Mouse (Mus musculus) ES-E14 (cell line): ENCODE measurements around the gene Supt20. TPM values are rescaled to one million over a fixed set of nuclear protein-coding genes. Genes with fewer than 3 reads are reported as not detected.

Source experiments
- DNase-seq: peaks from one replicate; pipeline ENCODE4 v3.0.0-alpha.2; 2013; ENCODE audit warnings: low read depth, low spot score
- H3K27ac ChIP-seq: 2 replicates; pipeline ENCODE4 v1.5.1; 2012; ENCODE audit warnings: low read depth, mild to moderate bottlenecking, low read length, moderate library complexity, mixed read lengths; ENCODE audit not compliant: poor library complexity, insufficient read depth, severe bottlenecking
- H3K36me3 ChIP-seq: 2 replicates; pipeline ENCODE4 v1.6.1; 2012; ENCODE audit warnings: mild to moderate bottlenecking, low read length, moderate library complexity, mixed read lengths; ENCODE audit not compliant: control insufficient read depth, poor library complexity, insufficient read depth, severe bottlenecking
- H3K4me1 ChIP-seq, 2 experiments: fragments of 150-350 bp in 1 of 2; sonication (generic) in 1 of 2; 2 replicates each; pipeline ENCODE4 v1.6.1; 2012; ENCODE audit warnings: low read length in 2 of 2, mild to moderate bottlenecking in 1 of 2, mixed read lengths in 1 of 2; ENCODE audit not compliant: control insufficient read depth in 2 of 2, insufficient read depth in 2 of 2, poor library complexity in 1 of 2
- H3K4me3 ChIP-seq, 2 experiments: fragments of 150-350 bp in 1 of 2; sonication (generic) in 1 of 2; 2 replicates each; pipeline ENCODE4 v1.5.1; 2012; ENCODE audit warnings: low read length in 2 of 2, low read depth in 1 of 2, mild to moderate bottlenecking in 1 of 2, mixed read lengths in 1 of 2; ENCODE audit not compliant: insufficient read depth in 1 of 2, poor library complexity in 1 of 2, severe bottlenecking in 1 of 2
- H3K9ac ChIP-seq: 2 replicates; pipeline ENCODE4 v1.6.1; 2012; ENCODE audit warnings: low read depth, mild to moderate bottlenecking, low read length, mixed read lengths; ENCODE audit not compliant: poor library complexity, insufficient read depth, severe bottlenecking
- H3K9me3 ChIP-seq: fragments of 150-350 bp; sonication (generic); 2 replicates; pipeline ENCODE4 v1.6.1; 2012; ENCODE audit warnings: low read depth, mild to moderate bottlenecking, low read length; ENCODE audit not compliant: control insufficient read depth, insufficient read depth
- CHD2 ChIP-seq: IDR thresholded peaks from 2 replicates; pipeline ENCODE4 v1.6.1; 2014; ENCODE audit warnings: mild to moderate bottlenecking, low read depth, low read length, inconsistent platforms
- HCFC1 ChIP-seq: IDR thresholded peaks from 2 replicates; pipeline ENCODE4 v1.6.1; 2012; ENCODE audit warnings: low read length, inconsistent platforms, borderline replicate concordance; ENCODE audit not compliant: insufficient read depth
- MAFK ChIP-seq: IDR thresholded peaks from 2 replicates; pipeline ENCODE4 v1.6.1; 2014; ENCODE audit warnings: mild to moderate bottlenecking, low read depth, low read length, inconsistent platforms; ENCODE audit not compliant: insufficient read depth
- ZC3H11A ChIP-seq: IDR thresholded peaks from 2 replicates; pipeline ENCODE4 v1.6.1; 2012; ENCODE audit warnings: low read depth, mild to moderate bottlenecking, inconsistent platforms, low read length, borderline replicate concordance
- ZNF384 ChIP-seq: IDR thresholded peaks from 2 replicates; pipeline ENCODE4 v1.6.1; 2012; ENCODE audit warnings: low read depth, low read length, inconsistent platforms
- in situ Hi-C, 2 experiments: fragments of 600-800 bp; cut with MboI; formaldehyde crosslinking; loops; one replicate each; pipeline ENCODE4 v1.15.1; 2025; ENCODE audit warnings: low sequenced_read_pairs in 2 of 2, inconsistent platforms in 1 of 2; ENCODE audit not compliant: unreplicated experiment in 2 of 2
- total RNA-seq: library from RNA; depleted of rRNA; stranded (reverse); fragments of 300-350 nt; gene quantifications from 2 replicates; pipeline ENCODE4 v1.2.3, GENCODE M21; 2012

Supt20 gene
- total RNA-seq, 1 experiment = 56.4 TPM

DNA sequence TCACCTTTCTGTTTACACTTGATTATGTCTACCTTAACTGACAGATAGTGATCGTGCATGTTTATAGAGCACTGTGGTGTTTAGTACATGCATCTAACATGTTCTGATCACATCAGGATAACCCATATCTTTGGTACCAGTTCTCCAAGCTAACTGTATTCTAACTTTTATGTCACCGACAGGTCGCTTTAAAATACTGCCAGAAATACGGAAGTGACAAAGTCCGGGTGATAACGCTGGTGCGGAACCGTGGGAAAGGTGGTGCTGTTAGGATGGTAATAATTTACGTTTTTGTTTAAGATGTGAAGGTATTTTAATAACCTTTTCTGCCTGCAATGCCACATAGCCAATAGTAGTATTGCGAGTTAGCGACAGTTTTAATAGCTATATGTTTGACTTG, 49.4 kb downstream of the Supt20 start:
- H3K9me3 ChIP-seq = no peaks in the 10 kb centered on the region
- in situ Hi-C loops = no loop called here
- no peak overlapping the region for H3K27ac ChIP-seq
- H3K9ac ChIP-seq = no peak overlapping the region
- H3K4me3 ChIP-seq = no peak overlapping the region
- TF ChIP-seq MAFK (no peak), HCFC1 (no peak), ZNF384 (no peak), CHD2 (no peak), ZC3H11A (no peak)
- H3K4me1 ChIP-seq = peaks cover 0 to 3% of the 10 kb centered on the region in 2 experiments; a peak in 1 of 4 replicates
- peaks cover 37% of the 10 kb centered on the region for H3K36me3 ChIP-seq
- DNase-seq = no peak

DNA sequence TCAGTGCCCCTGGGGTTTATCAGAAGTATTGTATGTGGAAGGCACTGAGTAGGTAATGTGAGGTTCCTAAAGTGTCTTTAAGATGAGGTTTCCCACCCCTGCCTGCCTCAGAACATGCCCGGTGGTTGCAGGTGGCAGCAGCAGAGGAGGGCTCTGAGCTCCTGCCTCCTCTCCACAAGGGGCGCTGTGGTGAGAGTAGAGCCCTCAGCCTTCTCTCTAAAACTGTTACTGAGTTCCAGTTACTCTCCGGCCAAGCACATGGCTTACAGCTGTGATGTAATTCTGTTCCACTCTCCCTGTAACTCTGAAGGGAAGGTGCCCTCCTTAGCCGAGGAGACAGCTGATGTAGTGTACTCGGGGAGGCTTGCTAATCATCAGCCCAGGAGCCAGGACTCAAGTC, 53.2 kb downstream of the Supt20 start:
- Histone ChIP-seq H3K4me1 (peaks cover 0 to 3% of the 10 kb centered on the region in 2 experiments; a peak in 1 of 4 replicates), H3K9ac (peak overlapping the region; percentile 63), H3K4me3 (no peak overlapping the region), H3K36me3 (peaks cover 53% of the 10 kb centered on the region), H3K27ac (no peak overlapping the region), H3K9me3 (no peaks in the 10 kb centered on the region)
- in situ Hi-C loops = no loop called here
- TF ChIP-seq ZC3H11A = no peak
- TF ChIP-seq CHD2 = no peak
- TF ChIP-seq MAFK = no peak
- no peak for TF ChIP-seq ZNF384
- TF ChIP-seq HCFC1 = no peak
- DNase-seq = no peak

DNA sequence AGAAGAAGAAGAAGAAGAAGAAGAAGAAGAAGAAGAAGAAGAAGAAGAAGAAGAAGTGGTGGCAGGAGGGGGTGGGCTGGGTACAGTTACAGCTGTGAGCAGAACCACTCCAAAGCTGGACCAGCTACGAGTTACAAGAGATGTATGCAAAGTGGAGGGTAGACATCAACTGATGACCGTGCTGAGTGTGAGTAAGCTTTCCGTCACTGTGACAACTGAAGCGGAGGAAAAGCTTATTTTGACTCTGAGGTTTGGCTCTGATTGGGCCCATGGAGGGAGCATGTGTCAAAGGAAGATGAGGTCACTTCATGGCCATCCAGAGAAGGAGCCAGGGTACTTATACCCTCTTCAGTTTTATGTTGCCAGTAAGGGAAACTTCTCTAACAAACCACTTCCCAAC, 60.8 kb downstream of the Supt20 start:
- TF ChIP-seq CHD2 = no peak
- TF ChIP-seq HCFC1 = no peak
- no peak for TF ChIP-seq MAFK
- no peak for TF ChIP-seq ZNF384
- no peak for TF ChIP-seq ZC3H11A
- in situ Hi-C loops = no loop called here
- Histone ChIP-seq H3K4me3 (no peak overlapping the region), H3K36me3 (peaks cover 7% of the 10 kb centered on the region), H3K9ac (no peak overlapping the region), H3K4me1 (peaks cover 0 to 2% of the 10 kb centered on the region in 2 experiments; a peak in 1 of 4 replicates), H3K9me3 (no peaks in the 10 kb centered on the region), H3K27ac (no peak overlapping the region)
- DNase-seq = no peak

DNA sequence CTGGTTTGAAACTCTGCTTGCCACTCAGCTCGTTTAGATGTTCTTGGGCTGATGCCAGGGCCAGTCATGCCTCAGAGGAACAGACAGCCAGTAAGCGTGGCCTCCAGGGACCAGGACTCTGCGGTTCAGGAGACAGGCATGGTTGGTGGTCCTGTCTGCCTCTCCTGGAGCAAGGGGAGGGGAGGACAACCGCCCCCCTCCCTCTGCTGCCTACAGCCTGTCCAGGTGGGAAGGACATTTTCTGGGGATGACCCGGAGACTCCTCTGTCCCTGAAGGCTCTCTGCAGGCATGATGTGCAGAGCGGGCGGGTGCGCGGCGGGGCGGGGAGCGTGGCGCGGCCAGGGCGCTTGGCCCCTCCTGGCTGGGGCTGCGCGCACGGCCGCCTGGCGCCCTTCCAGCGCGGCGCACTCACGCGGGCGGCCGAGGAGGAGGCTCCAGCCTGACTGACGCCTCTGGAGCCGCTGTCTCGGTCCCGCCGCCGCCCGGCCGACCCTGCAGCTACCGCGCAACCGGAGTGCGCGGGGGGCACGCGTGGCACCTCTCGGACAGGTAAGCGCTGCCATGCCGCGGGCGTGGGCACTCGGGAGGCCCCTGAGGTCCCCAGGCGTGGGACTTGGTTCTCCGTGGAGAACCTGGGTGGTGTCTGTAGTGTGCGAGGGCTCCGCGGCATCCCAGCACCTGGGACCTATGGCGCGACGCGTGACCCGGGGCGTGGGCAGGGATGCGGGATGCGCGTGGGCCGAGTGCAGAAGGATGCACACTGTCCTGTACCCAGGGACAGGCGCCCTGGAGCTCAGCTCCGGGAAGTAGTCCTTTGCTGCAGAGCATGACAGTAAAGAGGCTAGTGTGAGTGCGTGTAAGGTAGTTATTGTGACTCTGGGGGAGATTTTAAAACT, 62.8 kb downstream of the Supt20 start, which contains the start of gene Smad9:
Gene Smad9 (plus strand): TSS at position 438 of the 897 bp plus-strand sequence.
- in situ Hi-C loops = no loop called here
- H3K4me1 ChIP-seq = peaks cover 0 to 2% of the 10 kb centered on the region in 2 experiments; a peak in 1 of 4 replicates
- peak within 1 kb of the TSS; percentile 46 for H3K9ac ChIP-seq
- H3K9me3 ChIP-seq = no peaks in the 10 kb centered on the region
- no peak within 1 kb of the TSS for H3K27ac ChIP-seq
- no peak for DNase-seq
- H3K4me3 ChIP-seq = peak within 1 kb of the TSS; percentile 66 to 74
- TF ChIP-seq ZNF384 (no peak), MAFK (no peak), ZC3H11A (no peak), HCFC1 (no peak), CHD2 (no peak)
- H3K36me3 ChIP-seq = no peaks in the 10 kb centered on the region
